Mouse (Mus musculus): ENCODE results near the gene Reg4.

Reg4 gene

DNA sequence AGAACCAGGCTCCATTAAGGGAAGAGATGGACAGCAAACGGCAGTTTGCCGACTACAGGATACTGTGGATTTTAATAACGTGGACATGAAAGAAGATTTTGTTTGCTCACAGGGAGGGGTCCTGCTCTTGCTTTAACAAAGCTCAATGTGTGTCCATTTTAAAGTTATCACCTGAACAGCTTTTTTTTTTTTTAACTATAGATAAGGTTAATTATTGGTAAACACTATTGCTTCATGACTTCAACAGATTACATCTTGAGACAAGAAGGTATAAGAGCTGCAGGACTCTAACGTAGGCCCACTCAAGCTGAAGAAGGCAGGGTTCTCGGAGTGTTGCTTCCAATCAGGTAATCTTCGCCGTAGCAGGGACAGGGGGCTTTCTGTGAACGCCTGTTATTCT, at the start of gene Reg4:
Gene Reg4 (plus strand): TSS at position 301 of the 400 bp plus-strand sequence.
- DNase-seq (ENCODE audit: low spot score): no peak

DNA sequence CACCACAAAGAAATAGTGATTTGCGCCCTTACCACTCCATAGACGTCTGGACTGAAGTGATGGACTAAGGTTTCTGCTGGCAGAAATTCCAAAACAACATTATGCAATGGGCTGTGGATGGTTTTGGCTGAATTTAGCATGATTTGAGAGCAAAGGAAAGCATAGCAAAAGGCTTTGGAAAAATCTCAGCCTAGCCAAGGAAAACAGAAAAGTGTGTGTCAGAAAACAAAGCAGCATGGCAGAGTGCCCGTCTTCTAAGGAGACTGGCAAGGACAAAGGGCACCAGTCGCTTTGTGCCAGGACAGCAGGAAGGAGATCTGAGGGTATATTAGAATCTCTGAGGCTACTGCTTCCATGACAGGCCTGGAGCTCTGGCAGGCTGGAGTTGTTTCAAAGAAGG, 43.6 kb upstream of the Reg4 start:
- peak; percentile 17 for DNase-seq (ENCODE audit: low spot score)

DNA sequence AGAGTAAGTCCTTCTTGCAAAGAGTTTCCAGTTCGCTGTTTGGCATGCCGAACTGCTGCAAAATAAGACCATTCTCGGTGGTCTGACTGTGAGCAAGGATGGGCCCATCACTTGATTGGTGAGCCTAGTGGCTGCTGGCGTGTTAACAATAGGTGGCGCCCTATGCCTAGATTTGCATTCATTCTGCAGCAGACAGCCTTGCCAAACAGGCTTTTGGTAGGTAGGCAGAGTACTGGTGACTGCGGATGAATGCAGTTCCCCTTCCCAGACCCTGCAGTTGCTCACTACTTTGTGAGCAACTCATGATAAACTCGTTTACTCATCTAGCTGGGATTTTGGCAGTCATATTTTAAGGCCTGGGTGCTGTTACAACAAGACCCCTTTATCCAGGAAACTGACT, 41.2 kb upstream of the Reg4 start:
- DNase-seq (ENCODE audit: low spot score): peak; percentile 14

DNA sequence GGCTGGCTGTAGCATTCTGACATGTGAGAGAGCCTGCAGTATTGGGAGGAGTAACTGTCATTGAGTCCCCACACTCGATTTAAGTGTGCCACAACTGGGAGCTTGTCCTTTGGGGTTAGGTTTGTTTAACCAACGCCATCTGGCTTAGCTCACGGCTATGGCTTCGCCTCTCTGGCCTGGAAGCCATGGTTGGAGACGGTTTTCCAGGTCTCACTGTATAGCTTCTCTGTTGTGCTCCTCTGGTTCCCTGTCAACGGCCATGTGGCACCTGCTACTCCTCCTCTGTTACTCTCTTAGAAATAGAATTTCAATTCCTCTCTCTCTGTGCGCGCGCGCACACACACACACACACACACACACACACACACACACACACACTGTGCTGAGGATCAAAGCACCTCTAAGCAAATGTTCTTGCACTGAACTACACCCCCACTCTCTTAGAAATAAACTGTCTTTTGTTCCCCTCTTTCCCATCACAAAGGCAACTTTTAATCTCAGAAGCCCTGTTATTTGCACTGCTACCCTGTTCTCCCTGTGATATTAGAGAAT, 36.7 kb upstream of the Reg4 start:
- no peak for DNase-seq (ENCODE audit: low spot score)

DNA sequence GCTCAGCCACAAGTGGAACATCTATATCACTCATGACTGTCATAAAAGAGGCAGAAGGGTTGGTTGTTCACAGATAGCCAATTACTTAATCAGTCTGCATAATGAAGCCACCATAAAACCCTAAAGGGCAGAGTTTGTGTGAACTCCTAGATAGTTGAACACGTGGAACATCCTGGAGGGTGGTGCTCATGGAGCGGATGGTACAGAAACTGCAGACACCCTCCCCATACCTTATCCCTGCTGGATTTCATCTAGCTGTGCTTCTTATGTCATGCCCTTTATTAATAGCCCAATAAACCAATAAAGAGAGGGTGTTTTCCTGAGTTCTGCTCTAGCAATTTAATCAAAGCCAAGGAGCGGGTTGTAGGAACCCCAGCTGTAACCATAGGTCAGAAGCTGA, 34.2 kb upstream of the Reg4 start:
- DNase-seq (ENCODE audit: low spot score): no peak

DNA sequence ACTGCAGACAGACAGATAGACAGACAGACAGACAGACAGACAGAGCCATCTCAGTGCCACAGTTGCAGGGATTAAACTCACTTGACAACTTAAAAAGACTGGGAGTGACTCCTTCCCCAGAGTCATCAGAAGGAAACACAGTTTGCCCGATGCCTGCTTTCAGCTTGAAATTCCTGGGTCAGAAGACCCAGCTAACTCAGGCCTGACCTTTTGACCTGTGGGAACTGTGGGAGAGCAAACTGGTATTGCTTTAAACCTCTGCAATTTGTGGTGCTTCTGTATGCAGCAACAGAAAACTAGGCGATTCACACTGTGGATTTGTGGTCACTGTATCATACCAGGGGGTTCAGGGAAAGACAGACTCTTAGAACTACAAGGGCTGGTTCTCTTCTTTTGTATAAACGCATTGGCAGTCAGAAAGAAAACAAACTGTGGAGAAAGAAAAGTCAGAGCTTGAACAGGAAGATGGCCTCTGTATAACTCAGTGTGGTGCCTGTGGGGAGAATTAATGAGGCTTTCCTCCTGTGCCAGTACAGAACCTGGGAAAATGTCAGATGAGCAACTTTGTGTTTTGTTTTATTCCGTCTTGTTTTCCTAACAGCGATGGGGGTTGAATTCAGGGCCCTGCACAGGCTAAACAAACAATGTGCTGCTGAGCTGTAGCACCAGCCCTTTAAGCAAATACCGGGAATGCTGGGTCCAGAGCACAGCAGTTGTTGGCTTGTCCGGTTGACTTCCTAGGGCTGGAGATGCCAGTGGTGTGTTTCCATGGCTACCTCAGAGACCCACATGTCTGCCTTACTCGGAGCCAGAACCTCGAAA, 24.0 kb upstream of the Reg4 start:
- no peak for DNase-seq (ENCODE audit: low spot score)

DNA sequence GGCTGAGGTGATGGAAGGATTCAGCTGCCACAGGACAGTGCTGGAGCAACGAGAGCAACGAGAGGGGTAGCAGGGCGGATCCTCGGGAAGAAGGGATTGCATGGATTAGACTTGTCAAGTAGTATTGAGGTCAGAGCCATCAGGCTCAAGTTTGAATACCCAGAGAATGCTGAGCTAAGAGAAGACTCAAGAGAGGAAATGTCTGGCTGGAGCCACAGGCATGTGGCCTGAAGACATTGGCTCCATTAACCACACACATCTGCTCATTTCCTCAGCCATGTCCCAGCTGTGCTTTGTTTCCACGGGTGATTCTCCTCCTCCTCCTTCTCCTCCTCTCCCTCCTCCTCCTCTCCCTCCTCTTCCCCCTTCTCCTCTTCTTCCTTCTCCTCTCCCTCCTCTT, 22.2 kb upstream of the Reg4 start:
- DNase-seq (ENCODE audit: low spot score): no peak

DNA sequence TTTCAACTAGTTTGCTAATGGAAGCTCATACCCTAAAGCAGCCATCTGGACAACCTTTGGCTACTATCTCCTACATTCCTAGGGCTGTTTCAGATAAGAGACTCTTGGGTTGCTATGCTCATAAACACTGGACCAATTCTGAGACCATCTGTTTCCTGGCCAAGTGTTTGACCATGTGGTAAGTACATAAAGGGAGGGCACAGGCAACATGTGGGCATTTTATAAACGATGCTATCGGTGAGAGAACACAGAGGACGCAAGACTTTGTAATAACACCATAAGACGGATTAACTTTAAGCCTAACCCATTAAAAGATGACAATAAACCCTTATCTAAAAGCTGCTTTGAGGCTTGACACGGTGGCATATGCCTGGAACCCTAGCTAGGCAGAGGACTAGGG, 18.7 kb upstream of the Reg4 start:
- DNase-seq (ENCODE audit: low spot score): no peak

DNA sequence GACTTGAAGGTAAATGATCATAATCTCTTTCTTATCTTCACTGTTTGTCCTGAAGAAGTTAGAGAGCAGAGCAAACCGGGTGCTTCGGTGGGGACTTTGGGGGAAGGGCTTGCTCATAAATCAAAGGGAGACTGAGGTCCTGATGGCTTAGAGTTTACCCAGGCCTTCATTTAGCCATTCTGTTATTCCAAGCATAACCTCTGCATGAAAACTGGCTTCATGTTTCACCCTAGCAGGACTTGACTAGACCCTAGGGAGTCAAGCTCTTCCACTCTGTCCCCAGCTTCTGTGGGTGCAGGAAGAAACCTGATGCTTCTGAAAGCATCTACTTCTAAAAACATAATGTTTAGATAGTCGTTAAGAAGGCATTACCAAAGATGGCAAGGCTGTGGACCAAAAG, 15.0 kb upstream of the Reg4 start:
- no peak for DNase-seq (ENCODE audit: low spot score)

DNA sequence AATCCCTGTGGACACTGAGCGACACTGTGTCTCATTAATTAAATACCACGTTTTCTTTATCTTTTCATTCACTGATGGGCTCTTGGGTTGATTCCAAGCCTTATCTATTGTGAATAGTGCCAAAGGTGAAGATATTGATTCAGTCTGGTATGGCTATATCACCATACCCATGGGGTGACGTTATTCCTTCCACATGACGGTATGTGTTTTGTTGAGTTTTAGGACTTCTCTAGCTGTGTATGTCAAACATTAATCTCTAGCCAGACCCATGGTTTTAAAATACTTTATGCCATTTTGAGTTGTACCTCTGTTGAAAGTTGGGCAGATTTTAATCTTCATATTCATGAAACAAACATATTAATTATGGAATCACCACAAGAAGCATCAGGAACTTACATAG, 12.8 kb upstream of the Reg4 start:
- DNase-seq (ENCODE audit: low spot score): no peak

DNA sequence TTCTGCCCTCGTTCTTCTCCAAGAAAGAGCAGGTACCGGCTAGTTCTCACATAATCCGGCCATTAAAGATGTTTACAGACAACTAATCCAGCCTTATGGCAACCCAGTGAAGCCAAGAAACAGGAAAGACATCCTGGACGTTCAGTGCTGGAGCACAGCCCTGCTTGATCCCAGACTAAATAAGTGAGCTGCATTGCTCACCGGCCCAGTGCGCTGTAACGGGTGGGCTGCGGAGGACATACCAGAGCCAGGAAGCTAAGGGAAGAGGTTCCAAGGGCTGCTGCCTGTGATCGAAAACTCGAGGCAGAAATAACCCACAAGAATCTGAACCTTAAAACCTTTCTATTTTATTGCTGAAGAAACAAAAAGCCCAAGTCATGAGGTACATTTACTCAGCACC, 11.1 kb upstream of the Reg4 start:
- no peak for DNase-seq (ENCODE audit: low spot score)

DNA sequence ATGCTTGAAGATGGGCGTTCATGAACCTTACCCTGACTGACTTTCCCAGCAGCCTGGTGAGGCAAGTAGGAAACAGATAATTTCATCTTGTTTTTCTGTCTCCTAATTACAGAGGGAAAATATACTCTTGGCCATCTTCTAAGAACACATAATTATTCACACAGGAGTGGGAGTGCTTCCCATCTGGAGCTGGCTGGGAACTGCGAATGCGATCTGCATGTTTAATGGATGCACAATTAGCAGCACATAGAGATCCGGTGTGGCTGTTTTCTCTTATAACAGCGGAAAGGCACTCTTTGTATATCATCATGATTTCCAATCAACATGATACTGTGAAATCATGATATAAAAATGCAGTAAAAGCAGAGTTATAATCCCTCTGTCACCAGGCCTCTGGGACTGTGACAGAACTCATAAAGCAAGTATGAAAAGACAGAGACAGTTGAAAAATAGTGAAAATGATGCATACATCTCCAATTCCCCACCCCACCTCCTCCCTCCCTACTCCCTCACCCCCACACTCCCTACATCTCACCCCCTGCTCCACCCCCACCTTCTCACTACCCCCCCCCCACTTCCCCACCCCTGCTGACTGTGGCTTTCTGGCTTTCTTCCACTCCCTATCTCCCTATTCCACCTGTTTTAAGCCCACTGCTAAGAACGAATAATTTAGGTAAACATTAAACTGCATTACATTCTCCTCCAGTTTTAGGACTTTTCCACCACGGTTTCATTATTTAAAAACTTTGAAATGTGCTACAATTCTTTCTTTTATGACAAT, 10.5 kb upstream of the Reg4 start:
- DNase-seq (ENCODE audit: low spot score): no peak

DNA sequence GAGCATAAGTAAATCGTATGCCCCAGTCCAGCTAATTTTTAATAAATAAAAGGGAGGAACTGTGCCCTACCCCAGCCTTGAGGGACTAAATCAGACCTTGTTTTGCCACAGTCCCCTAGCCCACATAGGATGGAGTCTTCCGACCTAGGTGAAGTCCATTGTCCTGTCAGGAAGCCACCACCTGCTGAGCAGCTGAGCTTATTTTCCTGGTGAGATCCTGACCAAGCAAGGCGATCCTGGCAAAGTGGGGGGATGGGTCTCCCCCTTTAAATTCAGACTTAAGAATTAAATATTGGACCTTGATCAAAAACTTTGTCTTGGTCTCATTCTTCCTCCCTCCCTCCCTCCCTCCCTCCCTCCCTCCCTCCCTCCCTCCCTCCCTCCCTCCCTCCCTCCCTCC, 5.7 kb upstream of the Reg4 start:
- no peak for DNase-seq (ENCODE audit: low spot score)

DNA sequence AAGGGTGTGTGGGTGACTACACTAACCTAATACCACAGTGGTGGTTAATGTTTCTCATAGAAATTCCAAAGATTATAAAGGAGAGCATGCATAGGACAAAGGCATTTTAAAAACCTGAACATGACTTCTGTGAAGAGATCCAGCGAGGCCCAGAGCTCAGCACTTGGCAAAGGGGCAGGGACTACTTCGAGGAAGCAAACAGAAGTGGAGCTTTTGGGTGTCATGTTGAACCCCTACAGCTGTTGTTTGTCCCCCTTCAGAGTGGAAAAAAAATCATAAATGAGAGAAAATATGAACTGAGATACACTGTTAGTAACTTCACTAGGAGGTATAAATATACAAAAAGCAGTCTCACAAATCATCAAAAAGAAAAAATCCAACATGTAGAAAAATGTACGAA, 1.3 kb downstream of the Reg4 start:
- DNase-seq (ENCODE audit: low spot score): no peak

DNA sequence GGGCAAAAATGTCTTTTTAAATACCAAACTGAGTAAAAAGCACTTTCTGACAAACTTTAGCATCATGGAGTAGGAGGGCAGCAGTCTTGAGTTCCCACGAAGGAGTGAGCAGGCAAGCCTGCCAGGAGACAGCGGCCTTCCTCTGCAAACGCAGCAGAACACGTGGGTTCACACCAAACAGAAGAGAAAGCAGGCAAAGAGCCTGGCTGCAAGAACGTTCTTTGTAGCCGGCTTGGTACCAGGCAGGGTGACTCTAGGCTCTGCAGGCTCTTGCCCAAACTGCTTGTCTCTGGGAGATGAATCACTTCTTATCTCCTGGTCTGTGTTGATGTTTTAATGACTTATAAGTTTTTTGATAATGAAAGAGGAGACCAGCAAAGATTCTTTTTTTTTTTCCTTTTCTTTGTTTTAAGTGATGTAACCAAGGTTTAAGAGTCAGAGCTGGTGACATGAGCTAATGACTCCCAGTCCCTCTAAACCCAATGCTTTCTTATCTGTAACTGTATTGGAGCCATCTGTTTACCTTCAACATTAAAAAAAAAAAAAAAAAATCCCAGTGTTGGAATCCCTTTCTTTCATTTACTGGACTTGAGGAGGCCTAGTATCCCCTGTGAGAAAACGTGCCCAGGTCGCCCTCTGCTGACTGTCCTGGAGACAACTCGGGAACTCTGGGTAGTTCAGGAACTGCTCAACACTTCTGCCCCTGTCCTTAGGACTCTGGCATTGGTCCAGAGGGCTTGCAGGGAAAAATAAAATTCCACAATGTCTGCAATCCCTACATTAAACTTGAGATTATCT, 2.0 kb downstream of the Reg4 start:
- DNase-seq (ENCODE audit: low spot score): peak; percentile 62

DNA sequence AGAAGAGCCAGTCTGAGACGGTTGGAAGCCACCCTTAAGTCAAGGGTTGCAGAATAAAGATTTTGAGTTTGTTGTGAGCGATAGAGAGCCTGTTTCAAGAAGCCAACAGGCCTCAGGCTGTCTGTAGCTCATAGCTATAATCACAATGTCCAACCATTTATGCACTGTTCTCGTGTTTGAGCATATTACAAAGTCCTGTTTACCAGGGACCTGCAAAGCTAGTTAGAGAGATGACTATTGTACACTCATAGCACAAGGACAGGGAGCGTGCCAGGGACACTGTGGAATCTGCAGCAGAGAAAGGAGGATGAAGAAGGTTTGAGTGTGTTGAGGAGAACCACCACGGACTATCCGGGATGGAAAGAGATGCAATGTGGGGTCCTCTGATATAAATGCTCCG, 3.0 kb downstream of the Reg4 start:
- no peak for DNase-seq (ENCODE audit: low spot score)

DNA sequence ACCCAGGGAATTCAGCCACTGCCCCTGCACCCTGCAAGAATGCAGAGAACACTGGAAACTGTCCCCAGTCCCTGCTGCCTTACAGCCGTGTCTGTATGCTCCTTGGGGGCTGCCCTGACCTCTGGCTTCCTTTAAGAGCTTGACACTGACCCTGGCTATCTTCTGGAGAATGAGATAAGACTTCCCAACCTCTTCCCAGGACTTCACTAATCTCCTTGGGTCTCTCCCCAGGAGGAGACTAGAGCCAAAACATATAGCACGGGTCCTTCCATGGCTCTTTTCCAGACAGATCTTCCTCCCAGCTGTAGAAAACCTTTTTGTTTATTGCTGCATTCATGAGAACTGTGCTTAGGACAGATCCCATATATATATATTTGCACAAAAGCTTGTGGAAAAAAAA, 3.8 kb downstream of the Reg4 start:
- DNase-seq (ENCODE audit: low spot score): no peak

DNA sequence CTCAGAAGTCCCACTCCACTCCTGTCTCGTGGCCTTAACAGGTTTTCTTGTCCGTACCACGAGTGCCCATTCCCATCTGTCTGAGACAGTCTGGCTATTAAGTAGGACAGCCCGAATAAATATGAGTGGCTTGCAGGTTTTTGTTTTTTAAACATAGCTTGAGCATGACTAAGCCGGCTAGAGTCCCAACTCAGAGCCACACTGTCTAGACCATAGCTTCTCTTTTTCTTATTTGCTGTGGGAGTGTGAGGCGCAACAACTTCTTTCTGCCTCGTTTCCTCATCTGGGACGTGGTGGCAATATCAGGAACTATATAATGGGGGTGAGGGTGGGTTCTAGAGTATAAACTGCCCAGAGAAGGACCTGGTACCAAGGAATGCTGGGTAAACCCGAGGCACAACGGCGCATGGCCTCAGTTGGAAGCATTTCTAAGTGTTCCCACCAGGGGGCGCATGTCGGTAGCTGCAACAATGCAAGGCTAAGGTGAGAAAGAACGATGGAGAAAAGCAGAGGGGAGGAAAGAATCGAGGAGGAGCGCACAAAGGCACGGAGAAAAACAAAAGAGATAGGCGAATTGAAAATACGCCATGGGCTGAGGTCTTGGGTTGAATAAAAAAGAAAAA, 5.1 kb downstream of the Reg4 start:
- peak; percentile 41 for DNase-seq (ENCODE audit: low spot score)

DNA sequence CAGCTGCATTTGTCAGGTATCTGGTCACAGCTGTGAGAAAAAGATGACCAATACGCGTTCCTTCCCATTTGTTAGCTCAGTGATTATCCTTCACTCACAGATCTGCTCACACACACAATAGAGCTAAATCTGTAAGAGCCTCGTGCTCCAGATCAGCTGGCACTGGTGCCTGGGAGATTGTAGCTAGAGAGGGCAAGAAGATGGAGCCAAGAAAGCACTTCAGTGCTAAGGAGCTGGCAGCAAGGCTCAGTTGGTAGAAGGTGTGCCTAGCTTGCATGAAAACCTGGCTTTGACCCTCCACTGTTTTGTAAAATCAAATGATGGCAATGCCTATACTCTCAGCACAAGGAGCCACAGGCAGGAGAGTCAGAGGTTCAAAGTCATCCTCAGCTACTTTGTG, 5.8 kb downstream of the Reg4 start:
- no peak for DNase-seq (ENCODE audit: low spot score)

DNA sequence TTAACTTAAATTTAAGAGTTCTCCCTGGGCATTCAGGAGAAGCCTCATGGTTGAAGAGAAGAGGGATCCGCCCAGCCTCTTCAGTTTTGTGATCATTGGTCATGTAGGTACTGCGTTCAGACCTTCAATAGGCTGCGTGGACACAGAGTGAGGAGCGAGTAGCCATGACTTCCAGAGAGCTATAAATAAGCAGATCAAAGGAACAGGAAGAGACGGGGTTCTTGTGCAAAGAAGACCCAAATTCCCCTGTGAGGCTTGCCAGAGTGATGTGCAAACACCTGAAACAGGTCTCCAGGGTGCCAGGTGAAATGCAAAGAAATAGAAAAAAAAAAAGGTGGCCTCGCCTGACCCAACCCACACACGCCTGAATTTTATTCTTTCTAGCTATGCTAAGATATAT, 8.0 kb downstream of the Reg4 start:
- DNase-seq (ENCODE audit: low spot score): no peak

DNA sequence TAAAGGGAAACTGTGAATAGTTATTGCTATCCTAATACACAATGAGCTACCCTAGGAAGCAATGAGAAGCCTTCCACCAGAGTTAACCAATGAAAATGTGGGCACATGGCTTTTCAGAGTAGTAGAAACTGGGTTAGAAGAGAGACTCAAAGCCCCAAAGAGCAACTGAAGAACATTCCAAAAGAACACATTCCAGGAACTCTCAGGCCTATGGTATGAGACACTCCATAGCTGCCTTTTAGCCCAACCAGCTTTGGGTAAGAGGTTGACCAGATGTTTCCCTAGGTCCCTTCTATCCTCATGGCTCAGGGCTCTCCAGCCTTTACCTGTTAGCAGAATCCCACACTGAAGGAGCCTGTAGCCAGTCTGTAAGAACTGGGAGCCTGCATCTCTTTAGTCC, 11.5 kb downstream of the Reg4 start:
- no peak for DNase-seq (ENCODE audit: low spot score)

DNA sequence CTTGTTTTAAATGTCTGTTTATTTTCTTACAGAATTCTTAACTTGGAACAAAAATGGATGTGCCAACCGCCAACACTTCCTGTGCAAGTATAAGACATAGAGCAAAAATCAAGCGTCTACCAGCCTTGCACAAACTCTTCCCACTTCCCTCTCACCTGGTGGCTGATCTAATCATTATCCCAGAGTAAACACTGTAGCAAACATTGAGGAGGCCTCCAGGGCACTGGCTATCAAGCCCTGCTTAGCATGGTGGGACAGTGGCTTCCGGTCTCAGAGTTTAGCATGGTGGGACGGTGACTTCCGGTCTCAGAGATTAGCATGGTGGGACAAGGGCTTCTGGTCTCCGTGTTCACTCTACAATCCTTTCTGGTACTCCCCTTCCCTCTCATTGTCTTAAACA, 14.3 kb downstream of the Reg4 start:
- DNase-seq (ENCODE audit: low spot score): no peak

Data from ovary, adult 18-20 months (tissue).